Mouse (Mus musculus): ENCODE results near the gene Tmem202. TPM values are rescaled to one million over a fixed set of nuclear protein-coding genes. Genes with fewer than 3 reads are reported as not detected.

Gene Tmem202
- under 1 TPM; 0.26 to 0.52 TPM for polyA plus RNA-seq (2017; shearing (Covaris generic))

GRCm38 (mm10) chr9:59539441-59540137 is at the start of gene Tmem202, which contains the start of gene Hexa:
Gene Tmem202 (minus strand): TSS chr9:59539847.
Gene Hexa (plus strand): TSS chr9:59539540.

GRCm38 (mm10) chr9:59577844-59578504 is 38.3 kb upstream of the Tmem202 start, which contains the start of gene Celf6:
Gene Celf6 (plus strand): TSS chr9:59577917.

GRCm38 (mm10) chr9:59486549-59487065 is 53.0 kb downstream of the Tmem202 start, which contains the start of gene Arih1:
Gene Arih1 (minus strand): TSS chr9:59486618.

Other genes starting within 250 kb of the Tmem202 start
- gene Adpgk, start 248.3 kb downstream of the Tmem202 start, polyA plus RNA-seq (2017; shearing (Covaris generic)): 10 to 100 TPM; 52.2 to 57.7 TPM
- 10 to 100 TPM; 14.1 TPM for gene Bbs4, start 186.3 kb downstream of the Tmem202 start, polyA plus RNA-seq (2017; shearing (Covaris generic))
- gene Arih1, start 53.2 kb downstream of the Tmem202 start, polyA plus RNA-seq (2017; shearing (Covaris generic)): 100 to 1,000 TPM in 1 of 2 experiments, 10 to 100 TPM in 1; 89.5 to 109 TPM
- gene Hexa, start 307 bp downstream of the Tmem202 start, polyA plus RNA-seq (2017; shearing (Covaris generic)): 10 to 100 TPM; 55.0 to 56.4 TPM
- gene Celf6, start 38.1 kb upstream of the Tmem202 start, polyA plus RNA-seq (2017; shearing (Covaris generic)): under 1 TPM in 1 of 2 experiments, not detected in 1; 0.33 TPM
- 10 to 100 TPM; 45.1 to 69.1 TPM for gene Parp6, start 77.4 kb upstream of the Tmem202 start, polyA plus RNA-seq (2017; shearing (Covaris generic))
- 100 to 1,000 TPM; 721 to 753 TPM for gene Pkm, start 116.5 kb upstream of the Tmem202 start, polyA plus RNA-seq (2017; shearing (Covaris generic))
- 1 to 10 TPM in 1 of 2 experiments, under 1 TPM in 1; 0.19 to 1.8 TPM for gene Gramd2, start 140.3 kb upstream of the Tmem202 start, polyA plus RNA-seq (2017; shearing (Covaris generic))
- 1 to 10 TPM; 5.9 to 8.2 TPM for gene Senp8, start 210.9 kb upstream of the Tmem202 start, polyA plus RNA-seq (2017; shearing (Covaris generic))
- gene Myo9a, start 211.0 kb upstream of the Tmem202 start, polyA plus RNA-seq (2017; shearing (Covaris generic)): 10 to 100 TPM; 20.3 to 21.2 TPM

Measured in inflammation-experienced regulatory T-cells (primary cell).